Mouse (Mus musculus) stomach, embryonic 14.5 days (tissue): ENCODE results near the gene Rassf4. TPM values are rescaled to one million over a fixed set of nuclear protein-coding genes. Genes with fewer than 3 reads are reported as not detected.

Experiments
- ATAC-seq: fragments of 200-750 bp; cut with Nextera tagmentation; 2 replicates; pipeline ENCODE4 v1.8.0; 2017; ENCODE audit warnings: low read depth, moderate TSS enrichment; ENCODE audit not compliant: insufficient number of reproducible peaks, insufficient read depth, low FRiP score
- H3K27ac ChIP-seq: fragments of 300-500 bp; sonication (generic); 2 replicates; pipeline ENCODE4 v1.5.1; 2014; ENCODE audit warnings: mild to moderate bottlenecking, low read length, moderate library complexity, mixed read lengths
- H3K27me3 ChIP-seq: fragments of 300-500 bp; sonication (generic); 2 replicates; pipeline ENCODE4 v1.6.1; 2014; ENCODE audit warnings: low read length, control low read depth, mixed read lengths; ENCODE audit not compliant: control insufficient read depth, insufficient read depth
- H3K36me3 ChIP-seq: fragments of 300-500 bp; sonication (generic); 2 replicates; pipeline ENCODE4 v1.6.1; 2014; ENCODE audit warnings: mild to moderate bottlenecking, control low read depth, low read length, moderate library complexity, mixed read lengths; ENCODE audit not compliant: control insufficient read depth, insufficient read depth
- H3K4me1 ChIP-seq: fragments of 300-500 bp; sonication (generic); 2 replicates; pipeline ENCODE4 v1.6.1; 2014; ENCODE audit warnings: low read length, control low read depth, mixed read lengths; ENCODE audit not compliant: control insufficient read depth, insufficient read depth
- H3K4me2 ChIP-seq: fragments of 300-500 bp; sonication (generic); replicated peaks from 2 replicates; pipeline ENCODE4 v1.6.1; 2014; ENCODE audit warnings: low read depth, low read length, control low read depth
- H3K4me3 ChIP-seq: fragments of 300-500 bp; sonication (generic); 2 replicates; pipeline ENCODE4 v1.5.1; 2014; ENCODE audit warnings: low read depth, low read length, control low read depth
- H3K9ac ChIP-seq: fragments of 300-500 bp; sonication (generic); replicated peaks from 2 replicates; pipeline ENCODE4 v1.6.1; 2014; ENCODE audit warnings: low read depth, mild to moderate bottlenecking, control low read depth, low read length, moderate library complexity, mixed read lengths
- H3K9me3 ChIP-seq: fragments of 300-500 bp; sonication (generic); 2 replicates; pipeline ENCODE4 v1.6.1; 2016; ENCODE audit warnings: low read depth, low read length, control low read depth; ENCODE audit not compliant: control insufficient read depth
- WGBS: fragments of 180-500 bp; shearing (Covaris S2); extraction: QIAGEN DNeasy Blood & Tissue Kit; methylation state at CpG from one replicate; pipeline ENCODE4 v1.1.7; 2014; 5-methylcytosine and 5-hydroxymethylcytosine counted together
- polyA plus RNA-seq: library from polyadenylated mRNA; unstranded; fragments of >200 nt; fragmentation: Nextera tagmentation; extraction: Ambion mirVana; gene quantifications from 2 replicates; pipeline ENCODE4 v1.2.1, GENCODE M21; 2014

Gene Rassf4
- polyA plus RNA-seq = 11.3 and 13.1 TPM in 2 replicates

- Histone ChIP-seq H3K4me3 (peak within 1 kb of the TSS; percentile 43), H3K4me2 (peak within 1 kb of the TSS; percentile 91), H3K27me3 (no peaks in the 10 kb centered on the region), H3K9me3 (no peaks in the 10 kb centered on the region), H3K9ac (peak within 1 kb of the TSS; percentile 33; the same call in 1 of the 2 replicates), H3K4me1 (peaks cover 14% of the 10 kb centered on the region), H3K27ac (peak within 1 kb of the TSS; percentile 40), H3K36me3 (no peaks in the 10 kb centered on the region)
- under 1% methylated on average over 44 of the region's 44 CpGs for WGBS
- ATAC-seq = peak; percentile 92
Measured at GRCm38 (mm10) chr6:116673471-116674282, at the start of gene Rassf4. Gene Rassf4 (minus strand): TSS chr6:116673952.

GRCm38 (mm10) chr6:116718920-116719319, 45.2 kb upstream of the Rassf4 start:
- Histone ChIP-seq H3K27me3 (no peaks in the 10 kb centered on the region), H3K36me3 (no peaks in the 10 kb centered on the region), H3K4me1 (no peaks in the 10 kb centered on the region), H3K9ac (no peak overlapping the region), H3K27ac (no peak overlapping the region), H3K4me2 (no peak overlapping the region), H3K4me3 (no peak overlapping the region), H3K9me3 (no peaks in the 10 kb centered on the region)
- 72% methylated on average over 4 of the region's 4 CpGs for WGBS
- no peak for ATAC-seq

- ATAC-seq = no peak
- Histone ChIP-seq H3K9me3 (no peaks in the 10 kb centered on the region), H3K4me1 (no peaks in the 10 kb centered on the region), H3K27me3 (no peaks in the 10 kb centered on the region), H3K4me3 (no peak overlapping the region), H3K4me2 (no peak overlapping the region), H3K27ac (no peak overlapping the region), H3K9ac (no peak overlapping the region), H3K36me3 (no peaks in the 10 kb centered on the region)
- WGBS = 72% methylated on average over 4 of the region's 4 CpGs
Measured at GRCm38 (mm10) chr6:116718361-116718760, 44.6 kb upstream of the Rassf4 start.

- Histone ChIP-seq H3K9ac (no peak overlapping the region), H3K27ac (no peak overlapping the region), H3K9me3 (no peaks in the 10 kb centered on the region), H3K4me1 (no peaks in the 10 kb centered on the region), H3K36me3 (no peaks in the 10 kb centered on the region), H3K4me2 (no peak overlapping the region), H3K27me3 (no peaks in the 10 kb centered on the region), H3K4me3 (no peak overlapping the region)
- 69% methylated on average over 7 of the region's 7 CpGs for WGBS
- no peak for ATAC-seq
Measured at GRCm38 (mm10) chr6:116717851-116718250, 44.1 kb upstream of the Rassf4 start.

GRCm38 (mm10) chr6:116716666-116717065, 42.9 kb upstream of the Rassf4 start, which contains the start of gene Tmem72:
Gene Tmem72 (minus strand): TSS chr6:116716913.
- 0 out of 2 replicates have a peak, but pooled peaks have one; percentile 61 for ATAC-seq
- Histone ChIP-seq H3K9me3 (no peaks in the 10 kb centered on the region), H3K4me1 (no peaks in the 10 kb centered on the region), H3K27me3 (no peaks in the 10 kb centered on the region), H3K4me2 (no peak within 1 kb of the TSS), H3K4me3 (no peak within 1 kb of the TSS), H3K36me3 (no peaks in the 10 kb centered on the region), H3K27ac (no peak within 1 kb of the TSS), H3K9ac (no peak within 1 kb of the TSS)
- WGBS = 49% methylated on average over 8 of the region's 8 CpGs

- no peaks in the 10 kb centered on the region for H3K36me3 ChIP-seq
- no peak overlapping the region for H3K4me3 ChIP-seq
- no peaks in the 10 kb centered on the region for H3K4me1 ChIP-seq
- H3K4me2 ChIP-seq = no peak overlapping the region
- H3K9me3 ChIP-seq = no peaks in the 10 kb centered on the region
- H3K27me3 ChIP-seq = no peaks in the 10 kb centered on the region
- whole genome bisulfite sequencing = 82% methylated on average over 2 of the region's 2 CpGs
- no peak overlapping the region for H3K9ac ChIP-seq
- no peak overlapping the region for H3K27ac ChIP-seq
- ATAC-seq = no peak
Measured at GRCm38 (mm10) chr6:116715166-116715565, 41.4 kb upstream of the Rassf4 start.

GRCm38 (mm10) chr6:116714576-116714975, 40.8 kb upstream of the Rassf4 start:
- ATAC-seq = no peak
- WGBS = 72% methylated on average over 5 of the region's 5 CpGs
- Histone ChIP-seq H3K4me2 (no peak overlapping the region), H3K4me3 (no peak overlapping the region), H3K27ac (no peak overlapping the region), H3K27me3 (no peaks in the 10 kb centered on the region), H3K36me3 (no peaks in the 10 kb centered on the region), H3K4me1 (no peaks in the 10 kb centered on the region), H3K9ac (no peak overlapping the region), H3K9me3 (no peaks in the 10 kb centered on the region)

GRCm38 (mm10) chr6:116713966-116714365, 40.2 kb upstream of the Rassf4 start:
- Histone ChIP-seq H3K4me2 (no peak overlapping the region), H3K9ac (no peak overlapping the region), H3K4me1 (no peaks in the 10 kb centered on the region), H3K9me3 (no peaks in the 10 kb centered on the region), H3K36me3 (no peaks in the 10 kb centered on the region), H3K27me3 (no peaks in the 10 kb centered on the region), H3K27ac (no peak overlapping the region), H3K4me3 (no peak overlapping the region)
- 87% methylated on average over 3 of the region's 3 CpGs for WGBS
- no peak for ATAC-seq
